Comparison of ENCODE assay signal across 12 mouse cellular contexts in genomic region chr5:72844294-72844693, GRCm38 (mm10). TPM values are rescaled to one million over a fixed set of nuclear protein-coding genes. Genes with fewer than 3 reads are reported as not detected.
DNase-seq lines count a peak whose midpoint lies in the region; ATAC-seq lines count a peak whose summit lies in the region.
"Had no signal": no experiment of that assay in that cellular context is flagged by ENCODE, and none has a peak within 500 bp of the region (broad histone marks: within the 10 kb centered on the region; RNA-seq: fewer than 3 reads in every experiment).

No protein-coding gene starts in this region.

- H3K4me3 ChIP-seq in kidney, embryonic 15.5 days (replicated peaks): no peak overlapping the region
- no peak overlapping the region for H3K4me3 ChIP-seq in embryonic facial prominence, embryonic 11.5 days (ENCODE audit: low read depth, low read length)
- H3K4me3 ChIP-seq: limb, embryonic 12.5 days had no signal

- WGBS in kidney, embryonic 15.5 days: 45% methylated on average over 2 of the region's 2 CpGs
- 13% methylated on average over 2 of the region's 2 CpGs for WGBS in embryonic facial prominence, embryonic 11.5 days

- H3K4me2 ChIP-seq in kidney, embryonic 15.5 days: no peak overlapping the region
- H3K4me2 ChIP-seq in embryonic facial prominence, embryonic 11.5 days (ENCODE audit: low read depth, low read length): no peak overlapping the region
- H3K4me2 ChIP-seq: limb, embryonic 12.5 days had no signal

- no peak for DNase-seq in kidney, adult 8-10 months
- peak; percentile 41 for DNase-seq in embryonic facial prominence, embryonic 11.5 days (ENCODE audit: low spot score)
- peak; percentile 46 for DNase-seq in splenic B cell, adult 2 months (ENCODE audit: low read depth, low spot score)
- DNase-seq in left cerebral cortex, adult 11 months (ENCODE audit: low spot score): no peak
- no peak for DNase-seq in thymus, adult 18-20 months
- DNase-seq: gastrocnemius, postnatal 10 days; heart, postnatal 14 days; kidney, adult 11 months; lung, postnatal 10 days had no signal

- H3K36me3 ChIP-seq in kidney, embryonic 15.5 days: no peaks in the 10 kb centered on the region
- H3K36me3 ChIP-seq in embryonic facial prominence, embryonic 11.5 days (replicated peaks; ENCODE audit: control insufficient read depth, insufficient read depth, low read depth, low read length): no peaks in the 10 kb centered on the region
- H3K36me3 ChIP-seq in splenic B cell, adult 2 months (ENCODE audit: control insufficient read depth, insufficient read depth, low read length, poor library complexity, severe bottlenecking): no peaks in the 10 kb centered on the region
- H3K36me3 ChIP-seq: limb, embryonic 12.5 days had no signal

- H3K9me3 ChIP-seq in kidney, embryonic 15.5 days (replicated peaks): no peaks in the 10 kb centered on the region; the same call in 1 of the 2 replicates
- no peaks in the 10 kb centered on the region; the same call in 1 of the 2 replicates for H3K9me3 ChIP-seq in embryonic facial prominence, embryonic 11.5 days (replicated peaks; ENCODE audit: control insufficient read depth, low read length)

- 0 out of 2 replicates have a peak overlapping the region, but pooled peaks have one; percentile 9 for H3K27ac ChIP-seq in kidney, embryonic 15.5 days
- H3K27ac ChIP-seq in embryonic facial prominence, embryonic 11.5 days (replicated peaks; ENCODE audit: low read depth, low read length): no peak overlapping the region
- H3K27ac ChIP-seq: limb, embryonic 12.5 days had no signal

- H3K4me1 ChIP-seq in kidney, embryonic 15.5 days: peaks cover 19% of the 10 kb centered on the region
- H3K4me1 ChIP-seq in embryonic facial prominence, embryonic 11.5 days (ENCODE audit: control insufficient read depth, insufficient read depth, low read length): no peaks in the 10 kb centered on the region

- H3K9ac ChIP-seq in kidney, embryonic 15.5 days: no peak overlapping the region
- H3K9ac ChIP-seq in embryonic facial prominence, embryonic 11.5 days (replicated peaks; ENCODE audit: low read length): no peak overlapping the region
- H3K9ac ChIP-seq: limb, embryonic 12.5 days had no signal

- H3K27me3 ChIP-seq in kidney, embryonic 15.5 days: no peaks in the 10 kb centered on the region
- H3K27me3 ChIP-seq in embryonic facial prominence, embryonic 11.5 days (ENCODE audit: control insufficient read depth, insufficient read depth, low read length): no peaks in the 10 kb centered on the region
- no peaks in the 10 kb centered on the region for H3K27me3 ChIP-seq in splenic B cell, adult 2 months (ENCODE audit: control insufficient read depth, insufficient read depth, low read length, poor library complexity, severe bottlenecking)
- H3K27me3 ChIP-seq: limb, embryonic 12.5 days had no signal

- no peak for ATAC-seq in kidney, embryonic 15.5 days (replicated peaks; ENCODE audit: low FRiP score)
- peak; percentile 45 for ATAC-seq in CD4-positive, CD25-positive, alpha-beta regulatory T cell, adult 4 months
- no peak for ATAC-seq in embryonic facial prominence, embryonic 11.5 days (replicated peaks; ENCODE audit: insufficient number of reproducible peaks, low FRiP score, low TSS enrichment, low read depth)

RNA-seq across cellular contexts. Expression of gene Tec, which starts 24.0 kb away (rescaled TPM):
- 8.4 and 8.6 TPM in 2 replicates for polyA plus RNA-seq in kidney, embryonic 15.5 days (2015; fragmentation: Nextera tagmentation; extraction: Ambion mirVana)
- polyA plus RNA-seq in CD4-positive, CD25-positive, alpha-beta regulatory T cell, adult 4 months (2017; shearing (Covaris generic)): 10 to 100 TPM; 11.5 to 19.9 TPM
- 2.6 and 3.2 TPM in 2 replicates for polyA plus RNA-seq in embryonic facial prominence, embryonic 11.5 days (2014; fragmentation: Nextera tagmentation; extraction: Ambion mirVana)

Comparison
In these comparisons a context has a peak if more than half of its experiments do, and no peak if none do; other contexts are left out.
1. DNase-seq: peak in embryonic facial prominence, embryonic 11.5 days (single experiment) and splenic B cell, adult 2 months (single experiment); none in kidney, adult 8-10 months (0 of 2), left cerebral cortex, adult 11 months (single experiment) and thymus, adult 18-20 months (0 of 2).